Mouse (Mus musculus) CD4-positive, CD25-positive, alpha-beta regulatory T cell, adult 2 months (primary cell): Measurements from ENCODE around the gene Ctf1.
"Not testable (repeated sequence)": the region's sequence is repeated elsewhere in the genome, so short reads cannot be mapped to it uniquely, and the experiment has no call there.

ENCODE experiments used
- DNase-seq: peaks from one replicate; pipeline ENCODE4 v3.0.0-alpha.2; 2012; ENCODE audit warnings: low read depth, low spot score

The Ctf1 gene

GRCm38 (mm10) chr7:127693290-127693689, 19.2 kb upstream of the Ctf1 start:
- no peak for DNase-seq

- not testable (repeated sequence) for DNase-seq
Measured at GRCm38 (mm10) chr7:127693730-127694129, 18.8 kb upstream of the Ctf1 start.

GRCm38 (mm10) chr7:127698986-127699385, 13.6 kb upstream of the Ctf1 start:
- no peak for DNase-seq

GRCm38 (mm10) chr7:127700712-127701331, 11.7 kb upstream of the Ctf1 start:
- no peak for DNase-seq

GRCm38 (mm10) chr7:127703561-127704178, 8.9 kb upstream of the Ctf1 start:
- no peak for DNase-seq

GRCm38 (mm10) chr7:127704598-127704997, 7.9 kb upstream of the Ctf1 start:
- no peak for DNase-seq

- DNase-seq = no peak
Measured at GRCm38 (mm10) chr7:127705706-127706105, 6.8 kb upstream of the Ctf1 start.

- DNase-seq = peak; percentile 8
Measured at GRCm38 (mm10) chr7:127707045-127707956, 5.2 kb upstream of the Ctf1 start.

GRCm38 (mm10) chr7:127707957-127708206, 4.7 kb upstream of the Ctf1 start:
- no peak for DNase-seq

GRCm38 (mm10) chr7:127708207-127709078, 4.1 kb upstream of the Ctf1 start, which contains the start of gene Bcl7c:
Gene Bcl7c (minus strand): TSS chr7:127708933.
- peak; percentile 82 for DNase-seq

GRCm38 (mm10) chr7:127709261-127709979, 3.1 kb upstream of the Ctf1 start:
- peak; percentile 7 for DNase-seq

- DNase-seq = no peak
Measured at GRCm38 (mm10) chr7:127711031-127711430, 1.5 kb upstream of the Ctf1 start.

- no peak for DNase-seq
Measured at GRCm38 (mm10) chr7:127711456-127711855, 1.1 kb upstream of the Ctf1 start.

- DNase-seq = no peak
Measured at GRCm38 (mm10) chr7:127714816-127715215, 2.3 kb downstream of the Ctf1 start.

GRCm38 (mm10) chr7:127716992-127717391, 4.5 kb downstream of the Ctf1 start:
- peak; percentile 66 for DNase-seq

- no peak for DNase-seq
Measured at GRCm38 (mm10) chr7:127718339-127718738, 5.8 kb downstream of the Ctf1 start.

GRCm38 (mm10) chr7:127719258-127719657, 6.7 kb downstream of the Ctf1 start:
- no peak for DNase-seq

GRCm38 (mm10) chr7:127725490-127725889, 13.0 kb downstream of the Ctf1 start:
- DNase-seq = no peak

GRCm38 (mm10) chr7:127725924-127726323, 13.4 kb downstream of the Ctf1 start:
- no peak for DNase-seq

GRCm38 (mm10) chr7:127727898-127728297, 15.4 kb downstream of the Ctf1 start:
- DNase-seq = no peak

GRCm38 (mm10) chr7:127730170-127730569, 17.6 kb downstream of the Ctf1 start:
- no peak for DNase-seq
